Mouse (Mus musculus) liver, embryonic 13.5 days (tissue): Measurements from ENCODE around the gene Gm49320. TPM values are rescaled to one million over a fixed set of nuclear protein-coding genes. Genes with fewer than 3 reads are reported as not detected.

Source experiments
- ATAC-seq: fragments of 200-750 bp; cut with Nextera tagmentation; 2 replicates; pipeline ENCODE4 v1.8.0; 2017; ENCODE audit warnings: low read depth, mild to moderate bottlenecking, moderate number of reproducible peaks, moderate library complexity
- DNase-seq: peaks from one replicate; pipeline ENCODE4 v3.0.0; 2022
- H3K27ac ChIP-seq: fragments of 300-500 bp; sonication (generic); 2 replicates; pipeline ENCODE4 v1.5.1; 2015; ENCODE audit warnings: moderate library complexity, mild to moderate bottlenecking, inconsistent platforms
- H3K27me3 ChIP-seq: fragments of 300-500 bp; sonication (generic); 2 replicates; pipeline ENCODE4 v1.6.1; 2015; ENCODE audit warnings: mild to moderate bottlenecking, inconsistent platforms
- H3K36me3 ChIP-seq: fragments of 300-500 bp; sonication (generic); 2 replicates; pipeline ENCODE4 v1.6.1; 2015; ENCODE audit warnings: mild to moderate bottlenecking, inconsistent platforms
- H3K4me1 ChIP-seq: fragments of 300-500 bp; sonication (generic); replicated peaks from 2 replicates; pipeline ENCODE4 v1.6.1; 2015; ENCODE audit warnings: inconsistent platforms
- H3K4me2 ChIP-seq: fragments of 300-500 bp; sonication (generic); 2 replicates; pipeline ENCODE4 v1.6.1; 2015; ENCODE audit warnings: inconsistent platforms, mild to moderate bottlenecking, moderate library complexity
- H3K4me3 ChIP-seq: fragments of 300-500 bp; sonication (generic); replicated peaks from 2 replicates; pipeline ENCODE4 v1.5.1; 2015; ENCODE audit warnings: mild to moderate bottlenecking, inconsistent platforms
- H3K9ac ChIP-seq: fragments of 300-500 bp; sonication (generic); 2 replicates; pipeline ENCODE4 v1.6.1; 2015; ENCODE audit warnings: mild to moderate bottlenecking, inconsistent platforms
- H3K9me3 ChIP-seq: fragments of 300-500 bp; sonication (generic); replicated peaks from 2 replicates; pipeline ENCODE4 v1.6.1; 2016; ENCODE audit warnings: inconsistent platforms
- WGBS: fragments of 180-500 bp; shearing (Covaris S2); methylation state at CpG from one replicate; pipeline ENCODE4 v1.1.7; 2015; ENCODE audit not compliant: insufficient replicate concordance; 5-methylcytosine and 5-hydroxymethylcytosine counted together
- polyA plus RNA-seq: library from polyadenylated mRNA; unstranded; fragments of >200 nt; fragmentation: Nextera tagmentation; extraction: Ambion mirVana; gene quantifications from 2 replicates; pipeline ENCODE4 v1.2.1, GENCODE M21; 2015

The Gm49320 gene
- polyA plus RNA-seq, 1 experiment from 2014 or later = 0.23 TPM

DNA sequence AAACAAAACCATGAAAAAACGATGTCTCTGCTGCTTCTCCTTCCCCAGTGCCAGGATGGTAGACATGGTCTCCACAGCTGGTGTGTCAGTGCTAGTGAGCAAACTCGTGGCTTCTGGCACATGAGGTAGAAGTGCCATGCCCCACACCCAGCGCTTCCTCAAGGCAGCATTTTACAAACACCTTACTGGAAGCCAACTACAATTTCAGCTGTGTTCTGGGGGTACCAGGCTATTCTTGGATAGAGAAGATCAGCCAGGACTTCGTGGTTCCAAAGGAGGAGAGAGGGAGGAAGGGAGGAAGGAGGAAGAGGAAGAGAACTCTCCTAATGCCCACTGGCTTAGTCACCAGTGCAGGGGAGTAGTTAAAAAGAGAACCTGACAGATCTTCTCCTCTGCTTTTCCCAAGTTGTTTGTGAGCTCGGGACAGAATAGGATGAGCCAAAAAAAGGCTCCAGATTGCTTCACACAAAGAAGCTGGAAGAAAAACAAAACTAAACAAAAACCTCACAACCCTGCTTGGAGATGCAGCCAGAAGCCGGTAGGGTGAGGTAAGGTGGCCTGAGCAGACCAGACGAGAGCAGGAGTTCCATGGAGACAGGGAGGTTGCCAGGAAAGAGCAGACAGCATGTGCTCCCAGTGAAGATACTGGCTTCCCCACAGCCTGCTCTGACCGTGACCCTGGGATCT lies 24.6 kb downstream of the Gm49320 start:
- Histone ChIP-seq H3K4me3 (no peak overlapping the region), H3K4me1 (peaks cover 19% of the 10 kb centered on the region), H3K36me3 (peaks cover 87% of the 10 kb centered on the region), H3K27ac (no peak overlapping the region), H3K4me2 (no peak overlapping the region), H3K9ac (no peak overlapping the region), H3K9me3 (no peaks in the 10 kb centered on the region), H3K27me3 (no peaks in the 10 kb centered on the region)
- no peak for DNase-seq
- ATAC-seq = no peak
- 69% methylated on average over 8 of the region's 8 CpGs for whole genome bisulfite sequencing

- WGBS = 83% methylated on average over 15 of the region's 15 CpGs
- Histone ChIP-seq H3K27ac (no peak overlapping the region), H3K27me3 (no peaks in the 10 kb centered on the region), H3K9ac (no peak overlapping the region), H3K36me3 (peaks cover 100% of the 10 kb centered on the region), H3K4me3 (no peak overlapping the region), H3K4me1 (no peaks in the 10 kb centered on the region), H3K4me2 (no peak overlapping the region), H3K9me3 (no peaks in the 10 kb centered on the region)
- ATAC-seq (no peak), DNase-seq (no peak)
Measured at GRCm38 (mm10) chr8:4265160-4265914, 26.7 kb downstream of the Gm49320 start.

GRCm38 (mm10) chr8:4267627-4268026 lies 29.0 kb downstream of the Gm49320 start:
- H3K27ac ChIP-seq = no peak overlapping the region
- H3K4me3 ChIP-seq = no peak overlapping the region
- no peaks in the 10 kb centered on the region for H3K9me3 ChIP-seq
- H3K4me1 ChIP-seq = no peaks in the 10 kb centered on the region
- ATAC-seq (peak; percentile 56; the same call in 1 of the 2 replicates), DNase-seq (no peak)
- peaks cover 98% of the 10 kb centered on the region for H3K36me3 ChIP-seq
- H3K27me3 ChIP-seq = no peaks in the 10 kb centered on the region
- no peak overlapping the region for H3K4me2 ChIP-seq
- WGBS = 79% methylated on average over 15 of the region's 15 CpGs
- no peak overlapping the region for H3K9ac ChIP-seq

- ATAC-seq = no peak
- Histone ChIP-seq H3K9ac (no peak overlapping the region), H3K4me2 (no peak overlapping the region), H3K4me3 (no peak overlapping the region), H3K27ac (no peak overlapping the region), H3K27me3 (no peaks in the 10 kb centered on the region), H3K9me3 (no peaks in the 10 kb centered on the region), H3K4me1 (peaks cover 13% of the 10 kb centered on the region), H3K36me3 (peaks cover 92% of the 10 kb centered on the region)
- DNase-seq = no peak
- WGBS = 89% methylated on average over 6 of the region's 6 CpGs
Measured at GRCm38 (mm10) chr8:4269609-4270008, 30.9 kb downstream of the Gm49320 start.

DNA sequence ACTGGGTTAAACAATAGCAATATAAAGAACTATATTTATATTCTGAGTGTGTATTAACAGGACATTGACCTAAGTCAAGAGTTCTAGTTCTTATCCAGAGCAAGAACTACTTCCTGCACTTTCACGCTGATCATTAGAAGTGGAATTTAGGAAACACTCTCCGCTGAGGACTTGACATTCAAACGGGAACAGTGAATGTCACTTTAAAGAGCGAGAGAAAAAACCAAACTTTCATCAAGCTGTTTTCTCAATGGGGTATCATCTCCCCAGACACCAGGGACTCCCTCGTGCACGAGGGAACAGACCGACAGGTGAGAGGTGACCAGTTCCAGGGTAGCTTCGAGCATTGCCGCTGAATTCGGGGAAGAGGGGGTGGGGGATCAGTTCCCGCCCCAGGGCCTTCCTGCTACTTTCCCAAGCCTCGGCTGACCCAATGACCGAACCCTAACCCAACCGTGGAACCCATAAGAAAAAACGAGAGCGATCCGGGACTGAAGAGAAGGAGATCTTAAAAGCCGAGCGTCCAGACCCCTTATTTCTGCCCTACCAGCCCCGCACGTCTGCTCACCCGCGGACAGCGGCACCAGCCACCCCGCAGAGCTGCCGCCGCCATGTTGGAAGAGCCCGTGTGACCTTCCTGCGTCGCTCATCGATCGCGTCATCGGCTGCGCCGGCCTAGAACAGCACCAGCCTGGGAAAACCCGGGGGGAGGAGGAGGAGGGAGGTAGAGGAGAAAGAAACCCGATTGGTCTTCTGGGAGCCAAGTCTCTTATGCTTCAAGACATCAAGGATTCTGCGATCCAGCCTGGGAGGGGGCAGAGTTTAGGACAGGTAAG lies 36.8 kb downstream of the Gm49320 start, which contains the start of gene Timm44:
TSS of gene Timm44 (minus strand) at position 639 of the 836 bp plus-strand sequence.
- H3K4me2 ChIP-seq = peak within 1 kb of the TSS; percentile 70
- no peaks in the 10 kb centered on the region for H3K9me3 ChIP-seq
- peak within 1 kb of the TSS; percentile 60 for H3K27ac ChIP-seq
- peaks cover 28% of the 10 kb centered on the region for H3K4me1 ChIP-seq
- peak; percentile 98 for ATAC-seq
- H3K36me3 ChIP-seq = peaks cover 33% of the 10 kb centered on the region
- under 1% methylated on average over 39 of the region's 39 CpGs for WGBS
- H3K4me3 ChIP-seq = peak within 1 kb of the TSS; percentile 77
- peak within 1 kb of the TSS; percentile 85 for H3K9ac ChIP-seq
- peak; percentile 89 for DNase-seq
- no peaks in the 10 kb centered on the region for H3K27me3 ChIP-seq

DNA sequence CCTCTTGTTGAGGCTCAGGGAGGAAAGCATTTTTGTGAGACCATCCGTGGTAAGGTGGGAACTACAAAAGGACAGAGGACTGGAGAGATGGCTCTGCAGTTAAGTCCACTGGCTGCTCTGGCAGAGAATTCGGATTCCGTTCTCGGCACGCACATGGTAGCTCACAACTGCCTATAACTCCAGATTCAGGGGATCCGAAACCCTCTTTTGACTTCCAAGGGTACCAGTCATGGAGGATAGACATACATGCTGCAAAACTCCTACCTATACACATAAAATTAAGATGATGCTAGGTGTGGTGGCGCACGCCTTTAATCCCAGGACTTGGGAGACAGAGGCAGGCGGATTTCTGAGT lies 37.4 kb downstream of the Gm49320 start:
- Histone ChIP-seq H3K4me3 (peak overlapping the region; percentile 77), H3K9ac (peak overlapping the region; percentile 85), H3K27me3 (no peaks in the 10 kb centered on the region), H3K36me3 (peaks cover 29% of the 10 kb centered on the region), H3K4me1 (peaks cover 28% of the 10 kb centered on the region), H3K27ac (peak overlapping the region; percentile 60), H3K4me2 (peak overlapping the region; percentile 70), H3K9me3 (no peaks in the 10 kb centered on the region)
- ATAC-seq (no peak; the same call in 1 of the 2 replicates), DNase-seq (no peak)
- WGBS = 21% methylated on average over 9 of the region's 9 CpGs

GRCm38 (mm10) chr8:4292738-4293137 lies 54.1 kb downstream of the Gm49320 start:
- Histone ChIP-seq H3K27me3 (no peaks in the 10 kb centered on the region), H3K27ac (no peak overlapping the region), H3K4me2 (no peak overlapping the region), H3K36me3 (peaks cover 97% of the 10 kb centered on the region), H3K4me1 (0 out of 2 replicates have a peak, but pooled peaks cover 3% of the 10 kb centered on the region), H3K9me3 (no peaks in the 10 kb centered on the region), H3K4me3 (no peak overlapping the region), H3K9ac (no peak overlapping the region)
- ATAC-seq (no peak), DNase-seq (no peak)
- WGBS = 80% methylated on average over 5 of the region's 5 CpGs

- Histone ChIP-seq H3K4me1 (no peaks in the 10 kb centered on the region), H3K9ac (no peak overlapping the region), H3K4me3 (no peak overlapping the region), H3K27ac (no peak overlapping the region), H3K27me3 (no peaks in the 10 kb centered on the region), H3K9me3 (no peaks in the 10 kb centered on the region), H3K4me2 (no peak overlapping the region), H3K36me3 (peaks cover 96% of the 10 kb centered on the region)
- WGBS = 67% methylated on average over 4 of the region's 4 CpGs
- ATAC-seq (no peak), DNase-seq (no peak)
Measured at GRCm38 (mm10) chr8:4297822-4298221, 59.2 kb downstream of the Gm49320 start.

Other genes starting within 250 kb of the Gm49320 start
- 0.31 and 0.35 TPM in 2 replicates for gene Cd209f, start 133.0 kb upstream of the Gm49320 start, polyA plus RNA-seq
- gene Cd209g, start 104.8 kb upstream of the Gm49320 start, polyA plus RNA-seq = not detected in 2 replicates
- gene Evi5l, start 72.3 kb upstream of the Gm49320 start, polyA plus RNA-seq = 5.6 and 6.3 TPM in 2 replicates
- gene Prr36, start 21.4 kb upstream of the Gm49320 start, polyA plus RNA-seq = 0.24 and 0.46 TPM in 2 replicates
- 0.09 and 0.13 TPM in 2 replicates for gene Lrrc8e, start 12.0 kb upstream of the Gm49320 start, polyA plus RNA-seq
- 10.6 and 11.2 TPM in 2 replicates for gene Map2k7, start 125 bp upstream of the Gm49320 start, polyA plus RNA-seq
- 0.61 and 0.66 TPM in 2 replicates for gene Tgfbr3l, start 9.3 kb downstream of the Gm49320 start, polyA plus RNA-seq
- 19.7 and 20.3 TPM in 2 replicates for gene Snapc2, start 14.2 kb downstream of the Gm49320 start, polyA plus RNA-seq
- gene Ctxn1, start 20.4 kb downstream of the Gm49320 start, polyA plus RNA-seq = 3.0 TPM in 2 replicates
- gene Timm44, start 37.0 kb downstream of the Gm49320 start, polyA plus RNA-seq = 38.1 and 44.1 TPM in 2 replicates
- 8.9 and 9.2 TPM in 2 replicates for gene Ccl25, start 86.3 kb downstream of the Gm49320 start, polyA plus RNA-seq
- gene Elavl1, start 86.5 kb downstream of the Gm49320 start, polyA plus RNA-seq = 144 and 179 TPM in 2 replicates